Mouse (Mus musculus) hindbrain, embryonic 10.5 days (tissue): ENCODE measurements around the gene Porcn. TPM values are rescaled to one million over a fixed set of nuclear protein-coding genes. Genes with fewer than 3 reads are reported as not detected.

ENCODE experiments used
- DNase-seq: peaks from one replicate; pipeline ENCODE4 v3.0.0-alpha.2; 2017; ENCODE audit warnings: low spot score
- H3K27ac ChIP-seq: fragments of 300-500 bp; sonication (generic); 2 replicates; pipeline ENCODE4 v1.5.1; 2016; ENCODE audit warnings: mild to moderate bottlenecking, moderate library complexity
- H3K27me3 ChIP-seq: fragments of 300-500 bp; sonication (generic); 2 replicates; pipeline ENCODE4 v1.6.1; 2016; ENCODE audit warnings: mild to moderate bottlenecking; ENCODE audit not compliant: poor library complexity, insufficient read depth, severe bottlenecking
- H3K36me3 ChIP-seq: fragments of 300-500 bp; sonication (generic); 2 replicates; pipeline ENCODE4 v1.6.1; 2016; ENCODE audit warnings: mild to moderate bottlenecking, moderate library complexity
- H3K4me1 ChIP-seq: fragments of 300-500 bp; sonication (generic); replicated peaks from 2 replicates; pipeline ENCODE4 v1.6.1; 2016; ENCODE audit warnings: mild to moderate bottlenecking
- H3K4me3 ChIP-seq: fragments of 300-500 bp; sonication (generic); 2 replicates; pipeline ENCODE4 v1.5.1; 2016; ENCODE audit warnings: mild to moderate bottlenecking, moderate library complexity
- H3K9me3 ChIP-seq: fragments of 300-500 bp; sonication (generic); 2 replicates; pipeline ENCODE4 v1.6.1; 2016; ENCODE audit warnings: mild to moderate bottlenecking, moderate library complexity
- WGBS: fragments of 180-500 bp; shearing (Covaris S2); methylation state at CpG from one replicate; pipeline ENCODE4 v1.1.7; 2016; 5-methylcytosine and 5-hydroxymethylcytosine counted together
- polyA plus RNA-seq: library from polyadenylated mRNA; unstranded; fragments of >200 nt; fragmentation: Nextera tagmentation; extraction: Ambion mirVana; gene quantifications from 2 replicates; pipeline ENCODE4 v1.2.1, GENCODE M21; 2016

The Porcn gene
- polyA plus RNA-seq, 1 experiment from 2014 or later = 22.6 TPM

GRCm38 (mm10) chrX:8163076-8163475 is 43.2 kb downstream of the Porcn start:
- Histone ChIP-seq H3K27ac (no peak overlapping the region), H3K4me3 (no peak overlapping the region), H3K9me3 (no peaks in the 10 kb centered on the region), H3K36me3 (no peaks in the 10 kb centered on the region), H3K4me1 (no peaks in the 10 kb centered on the region), H3K27me3 (no peaks in the 10 kb centered on the region)
- no peak for DNase-seq
- 89% methylated on average over 5 of the region's 5 CpGs for WGBS

GRCm38 (mm10) chrX:8145153-8145991 is 61.0 kb downstream of the Porcn start, which contains the start of gene Rbm3:
Gene Rbm3, minus strand, starts transcription at chrX:8145880.
- Histone ChIP-seq H3K9me3 (0 out of 2 replicates have a peak, but pooled peaks cover 10% of the 10 kb centered on the region), H3K4me1 (peaks cover 13% of the 10 kb centered on the region), H3K4me3 (peak within 1 kb of the TSS; percentile 66), H3K27me3 (no peaks in the 10 kb centered on the region), H3K36me3 (peaks cover 36% of the 10 kb centered on the region), H3K27ac (peak within 1 kb of the TSS; percentile 97)
- peak; percentile 83 for DNase-seq
- WGBS = 19% methylated on average over 65 of the region's 65 CpGs

Other genes with a start within 250 kb of the Porcn start
- 5.3 and 7.4 TPM in 2 replicates for gene Gata1, start 228.5 kb downstream of the Porcn start, polyA plus RNA-seq
- gene Glod5, start 188.0 kb downstream of the Porcn start, polyA plus RNA-seq = not detected in 2 replicates
- 74.9 and 90.9 TPM in 2 replicates for gene Suv39h1, start 131.8 kb downstream of the Porcn start, polyA plus RNA-seq
- 0.15 and 0.24 TPM in 2 replicates for gene Was, start 116.0 kb downstream of the Porcn start, polyA plus RNA-seq
- 25.8 and 26.7 TPM in 2 replicates for gene Wdr13, start 73.6 kb downstream of the Porcn start, polyA plus RNA-seq
- 402 and 425 TPM in 2 replicates for gene Rbm3, start 60.6 kb downstream of the Porcn start, polyA plus RNA-seq
- 10.0 and 12.1 TPM in 2 replicates for gene Tbc1d25, start 30.3 kb downstream of the Porcn start, polyA plus RNA-seq
- gene Ebp, start 13.0 kb downstream of the Porcn start, polyA plus RNA-seq = 37.4 and 40.3 TPM in 2 replicates
- gene Ftsj1, start 45.9 kb upstream of the Porcn start, polyA plus RNA-seq = 45.7 and 48.9 TPM in 2 replicates
- 4.7 and 6.1 TPM in 2 replicates for gene Slc38a5, start 64.6 kb upstream of the Porcn start, polyA plus RNA-seq
- not detected in 2 replicates for gene Ssxb10, start 120.9 kb upstream of the Porcn start, polyA plus RNA-seq
- gene Ssxb9, start 160.5 kb upstream of the Porcn start, polyA plus RNA-seq = not detected in 2 replicates
- gene Ssxb1, start 206.8 kb upstream of the Porcn start, polyA plus RNA-seq = not detected in 2 replicates